Mouse (Mus musculus) liver, adult (tissue): ENCODE results near the gene Spink2.

Source experiments
- GATA4 ChIP-seq: IDR thresholded peaks from 2 replicates; pipeline ENCODE4 v1.6.1; 2014; ENCODE audit warnings: mild to moderate bottlenecking, low read length; ENCODE audit not compliant: insufficient replicate concordance

Spink2 gene

GRCm38 (mm10) chr5:77223043-77223975, 12.0 kb upstream of the Spink2 start:
- TF ChIP-seq GATA4, result no peak

GRCm38 (mm10) chr5:77217724-77218123, 6.5 kb upstream of the Spink2 start:
- no peak for TF ChIP-seq GATA4

GRCm38 (mm10) chr5:77217211-77217610, 5.9 kb upstream of the Spink2 start:
- no peak for TF ChIP-seq GATA4

GRCm38 (mm10) chr5:77206134-77206533, 5.1 kb downstream of the Spink2 start:
- TF ChIP-seq GATA4, result no peak

GRCm38 (mm10) chr5:77202238-77202637, 9.0 kb downstream of the Spink2 start:
- TF ChIP-seq GATA4, result no peak

- TF ChIP-seq GATA4, result no peak
Observed at GRCm38 (mm10) chr5:77200695-77201094, 10.6 kb downstream of the Spink2 start.

- no peak for TF ChIP-seq GATA4
Observed at GRCm38 (mm10) chr5:77193951-77194350, 17.3 kb downstream of the Spink2 start.

GRCm38 (mm10) chr5:77193266-77193665, 18.0 kb downstream of the Spink2 start:
- no peak for TF ChIP-seq GATA4

- no peak for TF ChIP-seq GATA4
Observed at GRCm38 (mm10) chr5:77191631-77192030, 19.6 kb downstream of the Spink2 start.

GRCm38 (mm10) chr5:77191106-77191505, 20.2 kb downstream of the Spink2 start:
- no peak for TF ChIP-seq GATA4

GRCm38 (mm10) chr5:77188738-77189137, 22.5 kb downstream of the Spink2 start:
- TF ChIP-seq GATA4, result no peak

GRCm38 (mm10) chr5:77185351-77185750, 25.9 kb downstream of the Spink2 start:
- no peak for TF ChIP-seq GATA4

GRCm38 (mm10) chr5:77183338-77183737, 27.9 kb downstream of the Spink2 start:
- TF ChIP-seq GATA4, result no peak

- no peak for TF ChIP-seq GATA4
Observed at GRCm38 (mm10) chr5:77181508-77181907, 29.8 kb downstream of the Spink2 start.

- no peak for TF ChIP-seq GATA4
Observed at GRCm38 (mm10) chr5:77178976-77179375, 32.3 kb downstream of the Spink2 start.

GRCm38 (mm10) chr5:77178008-77178407, 33.3 kb downstream of the Spink2 start:
- no peak for TF ChIP-seq GATA4

GRCm38 (mm10) chr5:77174779-77175178, 36.5 kb downstream of the Spink2 start:
- TF ChIP-seq GATA4, result no peak
